Mouse (Mus musculus): Measurements from ENCODE around the gene Cfap97d1. TPM values are rescaled to one million over a fixed set of nuclear protein-coding genes. Genes with fewer than 3 reads are reported as not detected.
"Not testable (repeated sequence)": the region's sequence is repeated elsewhere in the genome, so short reads cannot be mapped to it uniquely, and the experiment has no call there.

Cfap97d1 gene
- polyA plus RNA-seq, 1 experiment from 2014 or later, result not detected

DNA sequence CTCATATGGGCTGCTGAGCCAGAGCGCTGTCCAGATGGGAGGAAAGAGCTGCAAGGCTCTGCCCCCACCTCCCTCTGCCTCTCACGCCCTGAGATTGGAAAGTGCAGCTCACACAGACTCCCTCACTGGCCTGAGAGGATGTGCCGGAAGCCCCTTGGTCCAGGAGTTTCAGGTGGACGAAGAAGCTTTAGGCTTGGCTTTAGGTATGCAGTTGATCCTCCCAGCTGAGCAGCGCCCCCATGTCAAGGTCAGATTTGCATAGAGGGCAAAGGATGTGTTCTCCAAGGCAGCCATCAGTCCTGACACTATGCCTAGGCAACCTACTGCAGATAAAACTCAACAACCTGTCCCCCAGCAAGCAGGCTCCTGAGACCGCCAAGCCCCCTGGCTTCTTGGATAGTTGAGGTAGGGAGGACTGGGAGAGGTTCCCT is 1.1 kb upstream of the Cfap97d1 start:
- Histone ChIP-seq H3K36me3 (replicated peaks; ENCODE audit: control insufficient read depth, insufficient read depth) (no peaks in the 10 kb centered on the region; the same call in 1 of the 2 replicates), H3K4me1 (replicated peaks; ENCODE audit: control insufficient read depth, insufficient read depth, low read length) (0 out of 2 replicates have a peak, but pooled peaks cover 3% of the 10 kb centered on the region), H3K9me3 (ENCODE audit: control insufficient read depth, low read length) (no peaks in the 10 kb centered on the region), H3K9ac (no peak overlapping the region), H3K4me2 (replicated peaks) (peak overlapping the region; percentile 98), H3K4me3 (replicated peaks; ENCODE audit: low read length) (no peak overlapping the region), H3K27me3 (ENCODE audit: control insufficient read depth, insufficient read depth, low read length) (no peaks in the 10 kb centered on the region), H3K27ac (no peak overlapping the region)
- 59% methylated on average over 6 of the region's 6 CpGs for WGBS
- no peak for ATAC-seq (ENCODE audit: low FRiP score)
- DNase-seq (ENCODE audit: low spot score), result no peak

DNA sequence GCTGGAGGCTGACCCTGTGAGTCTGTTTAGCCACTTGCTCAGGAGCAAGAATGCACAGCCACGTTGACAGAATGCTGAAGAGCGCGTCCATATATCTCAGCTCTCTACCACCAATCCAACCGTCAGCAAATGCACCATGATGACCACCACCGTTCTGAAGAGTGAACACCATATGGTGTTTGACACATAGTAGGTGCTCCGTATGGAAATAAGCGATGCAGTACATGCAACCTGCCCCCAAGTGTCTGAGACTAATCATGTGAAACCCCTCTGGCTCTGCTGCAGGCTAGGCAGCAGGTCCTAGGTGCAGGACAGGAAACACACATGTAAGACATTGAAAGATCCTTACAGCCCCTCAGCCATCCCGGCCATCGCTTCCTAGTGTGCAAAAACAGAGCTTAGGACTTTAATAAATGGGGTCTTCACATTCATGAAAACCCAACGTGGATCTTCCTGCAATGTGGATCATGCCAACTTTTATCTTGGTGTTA is 603 bp upstream of the Cfap97d1 start:
- H3K36me3 ChIP-seq (replicated peaks; ENCODE audit: control insufficient read depth, insufficient read depth), result no peaks in the 10 kb centered on the region; the same call in 1 of the 2 replicates
- ATAC-seq (ENCODE audit: low FRiP score) (no peak), DNase-seq (ENCODE audit: low spot score) (no peak)
- H3K4me3 ChIP-seq (replicated peaks; ENCODE audit: low read length), result peak overlapping the region; percentile 66; the same call in 1 of the 2 replicates
- no peak overlapping the region for H3K9ac ChIP-seq
- H3K27ac ChIP-seq, result no peak overlapping the region
- 69% methylated on average over 10 of the region's 10 CpGs for WGBS
- peak overlapping the region; percentile 98 for H3K4me2 ChIP-seq (replicated peaks)
- H3K27me3 ChIP-seq (ENCODE audit: control insufficient read depth, insufficient read depth, low read length), result no peaks in the 10 kb centered on the region
- H3K4me1 ChIP-seq (replicated peaks; ENCODE audit: control insufficient read depth, insufficient read depth, low read length), result 0 out of 2 replicates have a peak, but pooled peaks cover 3% of the 10 kb centered on the region
- H3K9me3 ChIP-seq (ENCODE audit: control insufficient read depth, low read length), result no peaks in the 10 kb centered on the region

DNA sequence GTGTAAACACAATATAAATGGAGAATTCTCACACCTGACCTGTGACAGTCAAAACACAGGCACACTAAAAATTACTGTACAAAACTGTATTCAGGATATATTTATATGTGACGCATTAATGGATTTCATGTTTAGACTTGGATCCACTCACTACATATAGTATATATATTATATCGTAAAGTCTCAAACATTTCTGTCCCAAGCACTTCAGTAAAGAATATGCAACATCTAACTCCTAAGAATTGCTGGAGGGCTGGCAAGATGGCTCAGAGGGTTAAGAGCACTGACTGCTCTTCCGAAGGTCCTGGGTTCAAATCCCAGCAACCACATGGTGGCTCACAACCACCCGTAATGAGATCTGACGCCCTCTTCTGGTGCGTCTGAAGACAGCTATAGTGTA is 1.4 kb downstream of the Cfap97d1 start:
- not testable (repeated sequence) for H3K4me1 ChIP-seq (replicated peaks; ENCODE audit: control insufficient read depth, insufficient read depth, low read length); H3K27me3 ChIP-seq (ENCODE audit: control insufficient read depth, insufficient read depth, low read length); H3K9ac ChIP-seq; H3K27ac ChIP-seq; DNase-seq (ENCODE audit: low spot score); ATAC-seq (ENCODE audit: low FRiP score); H3K36me3 ChIP-seq (replicated peaks; ENCODE audit: control insufficient read depth, insufficient read depth); H3K4me3 ChIP-seq (replicated peaks; ENCODE audit: low read length); H3K9me3 ChIP-seq (ENCODE audit: control insufficient read depth, low read length)
- WGBS, result 72% methylated on average over 6 of the region's 6 CpGs
- 0 out of 2 replicates have a peak overlapping the region, but pooled peaks have one; percentile 98 for H3K4me2 ChIP-seq (replicated peaks)

DNA sequence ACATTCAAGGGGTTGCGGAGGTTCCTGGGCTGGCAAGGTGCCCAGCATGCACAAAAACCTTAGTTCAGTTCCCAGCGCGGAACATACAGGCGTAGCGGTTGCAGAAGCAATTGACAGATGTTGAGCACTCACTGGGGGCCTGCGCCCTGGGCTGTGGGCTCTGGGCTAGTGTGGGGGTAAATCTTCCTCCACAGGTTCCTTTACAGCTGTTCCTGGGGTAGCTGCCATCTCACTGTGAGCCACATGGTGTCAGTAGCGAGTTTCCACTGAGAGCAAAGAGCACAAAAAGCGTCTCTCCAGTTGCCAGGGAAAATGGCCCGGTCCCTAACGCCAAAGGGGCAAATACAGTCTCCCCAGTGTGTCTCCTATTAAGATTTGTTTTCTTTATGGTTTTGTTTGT is 1.9 kb downstream of the Cfap97d1 start:
- peak; percentile 92 for DNase-seq (ENCODE audit: low spot score)

DNA sequence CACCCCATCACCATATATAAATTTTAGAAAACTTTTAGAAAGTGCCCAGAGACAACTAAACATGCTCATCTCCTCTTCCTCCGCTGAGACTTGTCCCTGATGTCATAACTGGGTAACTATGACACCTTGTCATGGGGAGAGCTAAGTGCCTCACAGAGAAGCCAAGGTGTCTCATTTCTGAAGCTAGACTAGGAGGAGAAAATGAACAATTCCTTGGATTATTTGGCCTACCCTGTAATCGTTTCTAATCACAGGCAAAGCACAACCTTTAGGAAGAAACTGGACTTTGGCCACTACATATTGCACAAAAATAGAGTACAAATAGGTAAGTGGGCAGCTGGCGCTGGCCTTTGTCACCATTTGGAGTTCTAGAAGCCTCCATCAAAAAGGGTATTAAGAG is 2.8 kb downstream of the Cfap97d1 start, which contains the start of gene Dusp3:
Gene Dusp3, minus strand, starts transcription at position 101 of the 400 bp plus-strand sequence.
- DNase-seq (ENCODE audit: low spot score) (no peak), ATAC-seq (ENCODE audit: low FRiP score) (no peak)
- Histone ChIP-seq H3K36me3 (replicated peaks; ENCODE audit: control insufficient read depth, insufficient read depth) (no peaks in the 10 kb centered on the region), H3K4me2 (replicated peaks) (no peak within 1 kb of the TSS), H3K27me3 (ENCODE audit: control insufficient read depth, insufficient read depth, low read length) (no peaks in the 10 kb centered on the region), H3K4me3 (replicated peaks; ENCODE audit: low read length) (no peak within 1 kb of the TSS), H3K9ac (no peak within 1 kb of the TSS), H3K27ac (no peak within 1 kb of the TSS), H3K4me1 (replicated peaks; ENCODE audit: control insufficient read depth, insufficient read depth, low read length) (0 out of 2 replicates have a peak, but pooled peaks cover 3% of the 10 kb centered on the region), H3K9me3 (ENCODE audit: control insufficient read depth, low read length) (no peaks in the 10 kb centered on the region)
- 84% methylated on average over 3 of the region's 3 CpGs for WGBS

More for the DNA sequence above, 1.9 kb downstream of the Cfap97d1 start:
- WGBS, result 3% methylated on average over 10 of the region's 10 CpGs
- Histone ChIP-seq H3K9ac (no peak overlapping the region), H3K27ac (no peak overlapping the region), H3K4me2 (replicated peaks) (no peak overlapping the region), H3K27me3 (ENCODE audit: control insufficient read depth, insufficient read depth, low read length) (no peaks in the 10 kb centered on the region), H3K4me3 (replicated peaks; ENCODE audit: low read length) (no peak overlapping the region), H3K4me1 (replicated peaks; ENCODE audit: control insufficient read depth, insufficient read depth, low read length) (0 out of 2 replicates have a peak, but pooled peaks cover 3% of the 10 kb centered on the region), H3K36me3 (replicated peaks; ENCODE audit: control insufficient read depth, insufficient read depth) (no peaks in the 10 kb centered on the region), H3K9me3 (ENCODE audit: control insufficient read depth, low read length) (no peaks in the 10 kb centered on the region)
- peak; percentile 54; the same call in 1 of the 2 replicates for ATAC-seq (ENCODE audit: low FRiP score)

DNA sequence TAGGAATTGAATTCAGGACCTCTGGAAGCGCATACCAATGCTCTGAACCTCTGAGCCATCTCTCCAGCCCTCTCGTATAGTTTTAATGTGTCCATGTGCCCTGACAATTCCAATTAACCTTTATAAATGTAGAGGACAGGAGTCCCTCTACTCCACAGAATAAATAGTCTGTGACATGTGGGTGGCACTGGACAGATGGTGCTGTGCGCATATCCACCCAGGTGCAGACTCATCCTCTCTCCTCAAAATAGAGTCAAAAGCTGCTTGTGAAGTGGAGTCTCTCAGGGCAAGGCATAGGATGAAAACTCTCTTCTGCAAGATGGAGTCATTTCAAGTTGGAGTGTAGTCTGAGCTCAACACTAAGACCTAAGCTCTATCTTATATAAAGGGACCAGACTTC is 6.2 kb downstream of the Cfap97d1 start:
- 79% methylated on average over 3 of the region's 3 CpGs for WGBS
- no peak for ATAC-seq (ENCODE audit: low FRiP score)
- DNase-seq (ENCODE audit: low spot score), result no peak
- Histone ChIP-seq H3K27ac (no peak overlapping the region), H3K4me2 (replicated peaks) (no peak overlapping the region), H3K36me3 (replicated peaks; ENCODE audit: control insufficient read depth, insufficient read depth) (no peaks in the 10 kb centered on the region), H3K27me3 (ENCODE audit: control insufficient read depth, insufficient read depth, low read length) (no peaks in the 10 kb centered on the region), H3K4me1 (replicated peaks; ENCODE audit: control insufficient read depth, insufficient read depth, low read length) (no peaks in the 10 kb centered on the region), H3K9me3 (ENCODE audit: control insufficient read depth, low read length) (no peaks in the 10 kb centered on the region), H3K9ac (no peak overlapping the region), H3K4me3 (replicated peaks; ENCODE audit: low read length) (no peak overlapping the region)

DNA sequence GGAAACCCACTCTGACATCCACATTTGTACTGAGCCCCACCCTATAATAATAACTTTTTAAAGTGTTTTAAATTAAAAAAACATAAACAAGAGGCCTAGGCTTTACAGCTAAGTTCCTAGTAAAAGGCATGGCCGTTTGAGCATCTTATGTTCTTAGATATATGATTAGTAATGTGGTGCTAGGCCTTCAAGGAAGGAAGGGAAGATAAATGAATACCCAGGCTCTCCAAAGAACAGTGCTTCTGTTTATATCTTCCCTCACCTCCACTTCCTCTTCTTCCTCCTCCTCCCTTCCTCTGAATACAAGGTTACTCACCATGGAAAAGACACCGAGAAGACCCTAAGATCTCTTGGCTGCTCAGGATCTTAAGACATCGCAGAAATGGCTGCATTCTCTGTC is 7.7 kb downstream of the Cfap97d1 start:
- Histone ChIP-seq H3K9ac (no peak overlapping the region), H3K4me2 (replicated peaks) (no peak overlapping the region), H3K36me3 (replicated peaks; ENCODE audit: control insufficient read depth, insufficient read depth) (0 out of 2 replicates have a peak, but pooled peaks cover 9% of the 10 kb centered on the region), H3K27me3 (ENCODE audit: control insufficient read depth, insufficient read depth, low read length) (no peaks in the 10 kb centered on the region), H3K4me1 (replicated peaks; ENCODE audit: control insufficient read depth, insufficient read depth, low read length) (no peaks in the 10 kb centered on the region), H3K9me3 (ENCODE audit: control insufficient read depth, low read length) (no peaks in the 10 kb centered on the region), H3K27ac (no peak overlapping the region), H3K4me3 (replicated peaks; ENCODE audit: low read length) (no peak overlapping the region)
- ATAC-seq (ENCODE audit: low FRiP score), result no peak
- WGBS, result 76% methylated on average over 3 of the region's 3 CpGs
- no peak for DNase-seq (ENCODE audit: low spot score)

DNA sequence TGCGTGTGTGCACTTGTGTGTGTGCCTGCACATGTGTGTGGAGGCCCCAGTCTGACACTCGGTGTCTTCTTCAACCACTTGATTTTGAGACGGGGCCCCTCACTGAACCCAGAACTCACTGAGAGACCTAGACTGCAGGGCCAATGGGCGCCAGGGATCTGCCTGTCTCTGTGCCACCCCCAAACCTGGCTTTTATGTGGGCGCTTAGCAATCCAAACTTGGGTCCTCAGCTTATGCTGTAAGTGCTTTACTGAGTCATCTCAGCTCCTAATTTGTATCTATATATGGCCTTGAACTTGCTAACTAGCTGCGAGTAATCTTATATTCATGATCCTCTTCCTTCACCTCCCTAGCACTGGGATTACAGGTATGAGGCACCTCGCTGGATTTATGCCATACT is 8.3 kb downstream of the Cfap97d1 start:
- no peak overlapping the region for H3K4me3 ChIP-seq (replicated peaks; ENCODE audit: low read length)
- H3K27ac ChIP-seq, result no peak overlapping the region
- H3K9ac ChIP-seq, result no peak overlapping the region
- 91% methylated on average over 7 of the region's 7 CpGs for WGBS
- ATAC-seq (ENCODE audit: low FRiP score) (no peak), DNase-seq (ENCODE audit: low spot score) (no peak)
- H3K36me3 ChIP-seq (replicated peaks; ENCODE audit: control insufficient read depth, insufficient read depth), result 0 out of 2 replicates have a peak, but pooled peaks cover 9% of the 10 kb centered on the region
- no peaks in the 10 kb centered on the region for H3K9me3 ChIP-seq (ENCODE audit: control insufficient read depth, low read length)
- no peaks in the 10 kb centered on the region for H3K4me1 ChIP-seq (replicated peaks; ENCODE audit: control insufficient read depth, insufficient read depth, low read length)
- H3K4me2 ChIP-seq (replicated peaks), result no peak overlapping the region
- no peaks in the 10 kb centered on the region for H3K27me3 ChIP-seq (ENCODE audit: control insufficient read depth, insufficient read depth, low read length)

DNA sequence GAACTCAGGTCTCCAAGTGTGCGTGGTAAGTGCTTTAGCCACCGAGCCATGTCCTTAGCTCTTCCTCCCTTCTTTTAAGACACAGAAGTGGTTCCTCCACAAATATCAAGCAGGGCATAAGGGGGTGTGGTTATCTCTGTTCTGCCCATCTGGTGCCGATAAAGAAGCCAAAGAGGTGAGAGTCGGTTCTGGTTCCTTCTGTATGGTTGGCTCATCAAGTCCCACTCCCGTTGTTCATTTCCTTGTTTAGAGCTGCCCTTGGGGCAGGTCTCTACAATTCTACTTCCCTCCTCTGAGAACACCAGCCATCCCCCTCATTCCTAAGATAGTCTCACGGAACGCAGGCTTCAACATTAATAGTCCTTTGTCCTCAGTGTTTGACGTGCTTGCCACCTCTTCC is 10.0 kb downstream of the Cfap97d1 start:
- H3K4me2 ChIP-seq (replicated peaks), result no peak overlapping the region
- H3K27me3 ChIP-seq (ENCODE audit: control insufficient read depth, insufficient read depth, low read length), result no peaks in the 10 kb centered on the region
- H3K27ac ChIP-seq, result no peak overlapping the region
- WGBS, result 78% methylated on average over 8 of the region's 8 CpGs
- no peak overlapping the region for H3K4me3 ChIP-seq (replicated peaks; ENCODE audit: low read length)
- DNase-seq (ENCODE audit: low spot score) (no peak), ATAC-seq (ENCODE audit: low FRiP score) (no peak)
- H3K9ac ChIP-seq, result no peak overlapping the region
- no peaks in the 10 kb centered on the region for H3K9me3 ChIP-seq (ENCODE audit: control insufficient read depth, low read length)
- no peaks in the 10 kb centered on the region for H3K4me1 ChIP-seq (replicated peaks; ENCODE audit: control insufficient read depth, insufficient read depth, low read length)
- 0 out of 2 replicates have a peak, but pooled peaks cover 9% of the 10 kb centered on the region for H3K36me3 ChIP-seq (replicated peaks; ENCODE audit: control insufficient read depth, insufficient read depth)

All from hindbrain, embryonic 14.5 days (tissue).